Comparison of ENCODE assay signal across 22 mouse cellular contexts in genomic region chr10:53984894-53985293, GRCm38 (mm10).
"Had no signal": no experiment of that assay in that cellular context is flagged by ENCODE, and none has a peak within 500 bp of the region (broad histone marks: within the 10 kb centered on the region; RNA-seq: fewer than 3 reads in every experiment).

No protein-coding gene starts in this region.

- H3K4me1 ChIP-seq: limb, embryonic 12.5 days; limb, embryonic 15.5 days; lung, embryonic 15.5 days had no signal

- H3K27ac ChIP-seq: kidney, postnatal 0 days; left cerebral cortex, adult 2 months; limb, embryonic 12.5 days; limb, embryonic 15.5 days; liver, embryonic 14.5 days; lung, embryonic 15.5 days had no signal

- ATAC-seq: intestine, embryonic 16.5 days; liver, postnatal 0 days had no signal

- H3K4me3 ChIP-seq: layer of hippocampus, adult 2 months; left cerebral cortex, adult 2 months; limb, embryonic 12.5 days; limb, embryonic 15.5 days; lung, embryonic 15.5 days had no signal

- DNase-seq: kidney, adult 18-20 months; kidney, adult 9 months; kidney, postnatal 25 days; layer of hippocampus, adult 9-11 months; left cerebral cortex, postnatal 4 days; liver, postnatal 0 days; lung, postnatal 10 days; lung, postnatal 36 days; midbrain, embryonic 14.5 days; right cerebral cortex, adult 18-20 months; right cerebral cortex, postnatal 14 days; right cerebral cortex, postnatal 4 days; thymus, adult 18-20 months; thymus, postnatal 36 days had no signal

- H3K27me3 ChIP-seq: limb, embryonic 12.5 days; limb, embryonic 15.5 days; lung, embryonic 15.5 days had no signal

- H3K36me3 ChIP-seq: limb, embryonic 12.5 days; limb, embryonic 15.5 days; lung, embryonic 15.5 days had no signal
